Mouse (Mus musculus) intestine, embryonic 16.5 days (tissue): ENCODE data around the gene Tnik. TPM values are rescaled to one million over a fixed set of nuclear protein-coding genes. Genes with fewer than 3 reads are reported as not detected.

ENCODE experiments used
- ATAC-seq: fragments of 200-750 bp; cut with Nextera tagmentation; 2 replicates; pipeline ENCODE4 v1.8.0; 2017; ENCODE audit warnings: moderate TSS enrichment, moderate library complexity
- H3K27ac ChIP-seq: fragments of 300-500 bp; sonication (generic); 2 replicates; pipeline ENCODE4 v1.5.1; 2014; ENCODE audit warnings: mild to moderate bottlenecking, low read length
- H3K27me3 ChIP-seq: fragments of 300-500 bp; sonication (generic); replicated peaks from 2 replicates; pipeline ENCODE4 v1.6.1; 2014; ENCODE audit warnings: low read length, control low read depth, mixed read lengths; ENCODE audit not compliant: control insufficient read depth, insufficient read depth
- H3K36me3 ChIP-seq: fragments of 300-500 bp; sonication (generic); 2 replicates; pipeline ENCODE4 v1.6.1; 2014; ENCODE audit warnings: low read length, control low read depth; ENCODE audit not compliant: control insufficient read depth, insufficient read depth
- H3K4me1 ChIP-seq: fragments of 300-500 bp; sonication (generic); 2 replicates; pipeline ENCODE4 v1.6.1; 2014; ENCODE audit warnings: low read length, control low read depth, mixed read lengths; ENCODE audit not compliant: control insufficient read depth, insufficient read depth
- H3K4me2 ChIP-seq: fragments of 300-500 bp; sonication (generic); 2 replicates; pipeline ENCODE4 v1.6.1; 2014; ENCODE audit warnings: low read depth, low read length, control low read depth
- H3K4me3 ChIP-seq: fragments of 300-500 bp; sonication (generic); 2 replicates; pipeline ENCODE4 v1.5.1; 2014; ENCODE audit warnings: mild to moderate bottlenecking, low read length
- H3K9ac ChIP-seq: fragments of 300-500 bp; sonication (generic); 2 replicates; pipeline ENCODE4 v1.6.1; 2014; ENCODE audit warnings: low read depth, low read length
- H3K9me3 ChIP-seq: fragments of 300-500 bp; sonication (generic); 2 replicates; pipeline ENCODE4 v1.6.1; 2016; ENCODE audit warnings: low read length, control low read depth; ENCODE audit not compliant: control insufficient read depth
- WGBS: fragments of 180-500 bp; shearing (Covaris S2); extraction: QIAGEN DNeasy Blood & Tissue Kit; methylation state at CpG from one replicate; pipeline ENCODE4 v1.1.7; 2014; 5-methylcytosine and 5-hydroxymethylcytosine counted together
- polyA plus RNA-seq: library from polyadenylated mRNA; unstranded; fragments of >200 nt; fragmentation: Nextera tagmentation; extraction: Ambion mirVana; gene quantifications from 2 replicates; pipeline ENCODE4 v1.2.1, GENCODE M21; 2015

The Tnik gene
- polyA plus RNA-seq, 1 experiment from 2014 or later, result 12.5 TPM

DNA sequence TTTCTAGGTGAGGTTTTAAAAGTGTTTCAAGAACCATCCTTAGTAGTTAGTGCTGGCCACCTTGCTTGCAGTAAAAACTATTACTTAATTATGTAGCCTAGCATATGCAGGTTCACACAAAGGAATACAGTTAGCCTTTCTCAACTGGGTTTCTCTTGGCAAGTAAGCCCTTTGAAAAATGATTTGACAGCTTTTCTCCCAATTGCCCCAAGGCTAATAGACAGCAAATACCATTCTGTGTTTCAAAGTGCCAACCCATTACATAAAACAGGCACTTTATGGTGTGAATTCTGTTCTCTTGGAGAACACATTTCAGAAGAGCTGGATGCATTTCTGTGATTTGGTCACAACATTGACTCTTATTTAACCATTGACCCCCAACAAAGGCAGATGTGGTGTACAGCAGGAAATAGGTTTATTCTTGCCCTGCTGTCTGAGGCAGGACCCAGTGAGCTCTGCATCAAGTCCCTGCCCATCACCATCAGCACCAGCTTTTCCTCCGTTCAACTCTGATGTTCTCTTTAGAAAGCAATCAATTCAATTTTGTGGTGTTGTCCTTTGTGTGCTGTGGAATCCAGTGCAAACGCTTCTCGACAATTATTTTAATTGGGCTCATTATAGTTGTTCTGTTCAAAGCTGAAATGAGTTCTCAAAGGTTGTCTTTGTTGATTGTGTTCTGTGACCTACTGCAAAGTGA lies 233.9 kb downstream of the Tnik start:
- no peaks in the 10 kb centered on the region for H3K36me3 ChIP-seq
- no peak overlapping the region for H3K27ac ChIP-seq
- H3K9ac ChIP-seq, result no peak overlapping the region
- H3K4me3 ChIP-seq, result no peak overlapping the region
- H3K27me3 ChIP-seq, result no peaks in the 10 kb centered on the region
- H3K4me2 ChIP-seq, result no peak overlapping the region
- H3K4me1 ChIP-seq, result no peaks in the 10 kb centered on the region
- WGBS, result 83% methylated on average over 3 of the region's 3 CpGs
- ATAC-seq, result no peak
- H3K9me3 ChIP-seq, result no peaks in the 10 kb centered on the region

DNA sequence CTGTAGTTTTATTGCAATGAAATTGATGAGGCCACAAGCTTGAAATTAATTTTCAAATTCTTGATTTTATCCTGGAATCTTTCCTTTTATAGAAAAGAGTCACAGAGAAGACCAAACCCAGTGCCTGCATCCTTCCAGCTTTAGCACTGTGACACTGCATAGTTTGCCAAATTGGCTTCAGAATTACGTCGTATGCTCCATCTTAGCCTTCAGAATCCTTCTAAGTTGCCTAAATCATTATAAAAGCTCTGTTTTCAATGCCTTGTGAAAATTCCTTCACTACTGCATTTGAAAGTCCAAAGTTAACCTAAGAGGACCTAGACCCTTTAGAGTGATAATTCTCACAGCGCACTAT lies 234.5 kb downstream of the Tnik start:
- H3K36me3 ChIP-seq, result no peaks in the 10 kb centered on the region
- H3K4me1 ChIP-seq, result no peaks in the 10 kb centered on the region
- no peak for ATAC-seq
- H3K27me3 ChIP-seq, result no peaks in the 10 kb centered on the region
- H3K9me3 ChIP-seq, result no peaks in the 10 kb centered on the region
- no peak overlapping the region for H3K9ac ChIP-seq
- H3K4me2 ChIP-seq, result no peak overlapping the region
- H3K4me3 ChIP-seq, result no peak overlapping the region
- WGBS, result 87% methylated on average over 3 of the region's 3 CpGs
- H3K27ac ChIP-seq, result no peak overlapping the region

DNA sequence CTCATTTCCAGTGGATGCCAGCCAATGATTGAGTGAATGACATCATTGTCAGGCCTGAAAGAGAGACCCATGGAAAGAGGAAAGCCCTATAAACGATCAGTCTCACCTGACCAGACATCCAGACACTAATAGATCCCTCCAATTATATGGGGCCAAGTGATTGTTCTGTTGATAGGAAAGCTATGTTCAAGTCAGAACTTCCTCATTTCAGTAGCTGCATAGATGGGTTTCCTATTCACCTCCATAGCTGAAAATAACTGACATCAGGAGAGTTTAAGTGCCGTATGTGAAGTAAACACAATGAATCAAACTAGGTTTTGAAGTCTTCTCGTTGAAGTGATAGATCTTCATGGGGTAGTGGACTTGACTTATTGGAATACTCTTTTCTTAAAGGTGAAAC lies 239.7 kb downstream of the Tnik start:
- Histone ChIP-seq H3K36me3 (no peaks in the 10 kb centered on the region), H3K4me3 (no peak overlapping the region), H3K9me3 (no peaks in the 10 kb centered on the region), H3K27me3 (no peaks in the 10 kb centered on the region), H3K4me1 (no peaks in the 10 kb centered on the region), H3K27ac (no peak overlapping the region), H3K9ac (no peak overlapping the region), H3K4me2 (no peak overlapping the region)
- WGBS, result 82% methylated on average over 3 of the region's 3 CpGs
- no peak for ATAC-seq

DNA sequence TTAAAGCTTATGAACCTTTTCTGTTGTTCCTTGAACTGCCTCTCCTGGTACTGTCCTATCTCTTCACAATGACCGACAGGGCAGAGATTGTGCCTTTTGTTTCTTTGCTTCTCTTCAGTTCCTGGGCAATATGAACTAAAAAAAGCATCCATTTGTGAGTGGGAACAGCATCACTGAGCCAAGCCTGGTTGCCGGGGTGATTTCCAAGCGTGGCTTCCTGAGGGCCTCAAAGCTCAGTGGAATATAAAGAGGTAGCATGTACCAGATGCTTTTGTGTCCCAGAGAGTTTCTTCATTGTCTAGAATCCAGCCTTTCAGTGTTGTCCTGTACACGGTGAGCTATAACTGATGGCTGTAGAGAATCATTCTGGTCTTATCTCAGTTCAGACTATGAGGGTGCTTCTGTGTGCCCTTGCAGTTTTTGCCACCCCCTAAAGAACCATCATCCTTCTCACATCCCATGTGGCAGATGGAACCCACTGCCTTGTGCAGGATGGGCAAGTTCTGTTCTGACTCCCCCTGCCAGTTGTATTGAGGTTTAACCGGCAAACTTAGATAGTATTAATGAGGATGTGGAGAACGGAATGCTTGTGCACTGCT lies 246.4 kb downstream of the Tnik start:
- Histone ChIP-seq H3K27ac (no peak overlapping the region), H3K9me3 (no peaks in the 10 kb centered on the region), H3K4me2 (no peak overlapping the region), H3K4me1 (no peaks in the 10 kb centered on the region), H3K36me3 (no peaks in the 10 kb centered on the region), H3K4me3 (no peak overlapping the region), H3K9ac (no peak overlapping the region), H3K27me3 (no peaks in the 10 kb centered on the region)
- WGBS, result 77% methylated on average over 6 of the region's 6 CpGs
- ATAC-seq, result no peak

DNA sequence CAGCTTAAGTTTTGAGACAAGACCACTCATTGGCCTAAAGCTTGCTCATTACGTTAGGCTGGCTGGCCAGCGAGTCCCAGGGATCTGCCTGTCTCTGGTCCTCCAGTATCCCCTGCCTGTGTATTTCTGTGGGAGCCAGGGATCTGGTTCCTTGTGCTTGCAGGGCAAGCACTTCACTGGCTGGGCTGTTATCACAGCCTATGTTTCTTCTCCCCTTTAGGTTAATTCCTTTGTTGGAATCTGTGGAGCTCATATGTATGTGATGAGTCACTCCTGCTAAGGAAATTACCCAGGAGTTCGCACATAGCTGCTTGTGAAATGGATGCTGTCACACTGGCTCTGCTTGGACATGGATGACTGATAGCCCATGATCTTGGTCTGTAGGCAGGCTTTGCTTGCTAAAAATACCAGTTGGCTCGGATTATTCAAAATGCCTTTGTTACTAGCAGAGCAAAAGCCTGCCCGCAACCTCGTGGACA lies 260.0 kb downstream of the Tnik start:
- Histone ChIP-seq H3K4me3 (no peak overlapping the region), H3K4me1 (peaks cover 4% of the 10 kb centered on the region; the same call in 1 of the 2 replicates), H3K9ac (no peak overlapping the region), H3K9me3 (no peaks in the 10 kb centered on the region), H3K27ac (peak overlapping the region; percentile 78), H3K36me3 (no peaks in the 10 kb centered on the region), H3K27me3 (no peaks in the 10 kb centered on the region), H3K4me2 (no peak overlapping the region)
- 46% methylated on average over 6 of the region's 6 CpGs for WGBS
- ATAC-seq, result peak; percentile 82

DNA sequence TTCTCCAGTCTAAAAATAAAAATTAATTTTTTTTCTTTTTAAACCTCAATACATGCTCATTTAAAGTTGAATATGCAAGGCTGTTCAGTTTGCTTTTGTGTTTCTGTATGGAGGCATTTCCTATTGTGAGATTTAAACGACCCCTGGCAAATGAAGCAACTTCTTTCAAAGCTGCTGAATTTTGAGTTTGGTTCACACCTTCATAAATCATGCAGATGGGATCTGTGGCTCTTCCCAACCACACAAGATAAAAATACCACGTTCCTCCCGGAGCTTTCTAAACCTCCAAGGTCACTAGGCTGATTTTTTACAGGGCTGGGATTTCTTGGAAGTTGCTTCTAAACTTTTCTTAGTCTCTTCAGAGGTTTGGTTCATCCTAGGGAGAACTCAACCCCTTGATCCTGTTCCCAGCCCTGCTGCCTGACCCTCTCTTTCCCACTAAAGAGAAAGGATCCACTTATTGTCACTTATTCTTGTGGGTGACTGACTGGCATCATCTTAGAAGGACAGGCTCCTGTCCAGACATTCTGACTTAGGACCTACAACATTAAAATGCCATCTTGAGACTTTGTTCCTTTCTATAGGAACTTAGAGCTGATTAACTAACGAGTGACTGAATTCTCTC lies 260.6 kb downstream of the Tnik start:
- WGBS, result 43% methylated on average over 4 of the region's 4 CpGs
- H3K27ac ChIP-seq, result peak overlapping the region; percentile 69
- no peaks in the 10 kb centered on the region for H3K36me3 ChIP-seq
- H3K4me3 ChIP-seq, result no peak overlapping the region
- H3K27me3 ChIP-seq, result no peaks in the 10 kb centered on the region
- no peak overlapping the region for H3K9ac ChIP-seq
- no peak for ATAC-seq
- H3K4me2 ChIP-seq, result no peak overlapping the region
- no peaks in the 10 kb centered on the region for H3K9me3 ChIP-seq
- peaks cover 4% of the 10 kb centered on the region; the same call in 1 of the 2 replicates for H3K4me1 ChIP-seq

DNA sequence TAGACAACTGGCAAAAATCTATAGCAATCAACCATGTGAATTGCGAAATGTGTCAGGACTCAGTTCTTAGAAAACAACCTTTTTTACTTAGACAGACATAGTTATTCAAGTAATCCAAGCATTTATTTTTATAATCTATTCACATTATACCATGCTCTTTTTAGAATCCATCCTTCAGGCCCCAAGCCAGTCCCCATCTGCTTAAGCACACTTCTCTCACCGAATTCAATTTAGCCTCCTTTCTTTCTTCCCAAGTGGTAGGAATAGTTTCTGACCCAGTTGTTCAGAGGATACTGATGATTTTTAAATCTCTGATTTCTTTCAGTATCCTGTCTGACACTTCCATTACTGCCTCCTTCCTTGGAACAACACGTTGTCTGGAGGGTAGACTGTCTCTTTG lies 261.5 kb downstream of the Tnik start:
- 89% methylated on average over 3 of the region's 3 CpGs for WGBS
- H3K4me1 ChIP-seq, result peaks cover 4% of the 10 kb centered on the region; the same call in 1 of the 2 replicates

DNA sequence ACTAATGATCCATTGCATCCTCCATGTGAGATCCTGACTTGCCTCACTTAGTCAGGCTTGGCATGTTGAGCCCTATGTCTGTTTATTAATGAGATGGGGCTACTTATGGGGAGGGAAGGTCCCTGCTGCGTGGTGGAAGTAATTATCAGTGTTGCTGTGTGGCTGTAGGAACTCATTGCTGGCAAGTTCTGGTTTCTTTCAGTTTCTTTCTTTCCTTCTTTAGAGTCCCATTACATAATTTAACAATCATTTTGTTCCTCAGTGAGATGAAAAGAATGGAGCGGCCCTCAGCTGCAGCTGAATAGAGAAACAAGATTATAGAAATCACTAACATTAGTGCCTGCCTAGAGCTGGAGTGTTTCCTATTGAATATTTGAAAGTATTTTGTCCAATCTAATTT lies 263.7 kb downstream of the Tnik start:
- Histone ChIP-seq H3K4me1 (peaks cover 4% of the 10 kb centered on the region; the same call in 1 of the 2 replicates), H3K9ac (no peak overlapping the region), H3K4me2 (no peak overlapping the region), H3K9me3 (no peaks in the 10 kb centered on the region), H3K4me3 (no peak overlapping the region), H3K27ac (no peak overlapping the region), H3K27me3 (no peaks in the 10 kb centered on the region), H3K36me3 (no peaks in the 10 kb centered on the region)
- 49% methylated on average over 2 of the region's 2 CpGs for WGBS
- no peak; the same call in 1 of the 2 replicates for ATAC-seq

More for the DNA sequence above, 261.5 kb downstream of the Tnik start:
- H3K4me3 ChIP-seq, result no peak overlapping the region
- H3K27me3 ChIP-seq, result no peaks in the 10 kb centered on the region
- no peaks in the 10 kb centered on the region for H3K9me3 ChIP-seq
- no peak for ATAC-seq
- H3K4me2 ChIP-seq, result no peak overlapping the region
- H3K9ac ChIP-seq, result no peak overlapping the region
- no peak overlapping the region for H3K27ac ChIP-seq
- no peaks in the 10 kb centered on the region for H3K36me3 ChIP-seq

DNA sequence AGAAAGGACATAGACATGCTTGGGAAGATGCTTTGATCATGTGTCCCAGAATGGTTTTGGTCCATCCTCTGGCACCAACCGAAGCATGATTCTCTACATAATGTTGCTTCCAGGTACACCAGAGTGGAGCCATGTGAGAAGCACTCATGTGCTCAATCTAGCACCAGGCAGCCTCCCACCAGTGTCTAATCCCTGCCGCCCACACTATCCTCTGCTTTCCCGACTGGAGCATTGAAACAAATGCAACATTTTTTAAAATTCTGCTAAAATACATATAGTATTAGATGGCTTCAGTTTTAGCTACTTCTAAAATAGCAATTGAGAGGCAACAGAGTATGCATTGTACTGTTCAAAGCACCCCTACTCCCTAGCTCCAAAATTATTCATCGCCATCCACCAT lies 264.2 kb downstream of the Tnik start:
- Histone ChIP-seq H3K4me3 (no peak overlapping the region), H3K27ac (no peak overlapping the region), H3K36me3 (no peaks in the 10 kb centered on the region), H3K4me1 (peaks cover 4% of the 10 kb centered on the region; the same call in 1 of the 2 replicates), H3K9me3 (no peaks in the 10 kb centered on the region), H3K4me2 (no peak overlapping the region), H3K9ac (no peak overlapping the region), H3K27me3 (no peaks in the 10 kb centered on the region)
- 95% methylated on average over 4 of the region's 4 CpGs for WGBS
- no peak for ATAC-seq
